Mouse (Mus musculus): ENCODE measurements around the gene Xab2. TPM values are rescaled to one million over a fixed set of nuclear protein-coding genes. Genes with fewer than 3 reads are reported as not detected.
A peak's percentile ranks its signal among the peaks of the same experiment; 100 is the strongest.

The Xab2 gene
- polyA plus RNA-seq, 1 experiment from 2014 or later: 42.8 TPM

DNA sequence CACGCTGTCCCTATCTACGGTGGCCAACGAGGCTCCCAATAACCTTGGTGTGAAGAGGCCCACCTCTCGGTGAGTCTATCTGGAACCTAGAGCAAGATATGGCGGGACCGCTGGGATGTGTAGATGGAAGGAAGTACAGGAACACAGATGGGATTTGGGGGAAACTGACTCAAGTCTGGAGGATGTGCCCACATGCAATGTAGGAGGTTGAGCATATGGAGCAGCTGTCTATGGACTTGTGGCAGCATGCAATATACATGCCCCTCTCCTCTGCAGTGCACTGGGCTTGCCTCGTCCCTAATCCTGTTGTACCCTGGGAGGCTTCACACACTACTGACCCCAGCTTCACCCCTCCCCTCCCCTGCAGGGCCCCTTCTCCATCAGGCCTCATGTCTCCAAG lies 13.3 kb downstream of the Xab2 start:
- Histone ChIP-seq H3K9ac (no peak overlapping the region), H3K4me3 (no peak overlapping the region), H3K9me3 (replicated peaks) (no peaks in the 10 kb centered on the region), H3K4me1 (no peaks in the 10 kb centered on the region), H3K36me3 (peaks cover 56% of the 10 kb centered on the region), H3K27me3 (replicated peaks) (no peaks in the 10 kb centered on the region), H3K27ac (no peak overlapping the region), H3K4me2 (no peak overlapping the region)
- WGBS (ENCODE audit: insufficient replicate concordance): 83% methylated on average over 7 of the region's 7 CpGs
- no peak for ATAC-seq

DNA sequence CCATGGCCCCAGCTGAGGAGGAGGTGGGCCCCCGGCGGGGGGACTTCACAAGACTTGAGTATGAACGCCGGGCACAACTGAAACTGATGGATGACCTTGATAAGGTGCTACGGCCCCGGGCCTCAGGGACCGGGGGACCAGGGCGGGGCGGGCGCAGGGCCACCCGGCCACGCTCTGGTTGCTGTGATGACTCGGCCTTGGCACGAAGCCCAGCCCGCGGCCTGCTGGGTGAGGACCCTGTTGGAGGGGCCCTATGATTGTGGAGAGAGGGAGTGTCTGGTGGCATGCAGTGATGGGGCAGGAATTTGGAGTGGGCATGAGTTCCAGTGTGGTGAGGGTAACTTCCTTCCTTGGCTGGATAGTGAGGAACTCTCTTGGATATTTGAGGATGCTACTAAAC lies 14.5 kb downstream of the Xab2 start:
- H3K27me3 ChIP-seq (replicated peaks): no peaks in the 10 kb centered on the region
- ATAC-seq: no peak
- 60% methylated on average over 16 of the region's 16 CpGs for WGBS (ENCODE audit: insufficient replicate concordance)

DNA sequence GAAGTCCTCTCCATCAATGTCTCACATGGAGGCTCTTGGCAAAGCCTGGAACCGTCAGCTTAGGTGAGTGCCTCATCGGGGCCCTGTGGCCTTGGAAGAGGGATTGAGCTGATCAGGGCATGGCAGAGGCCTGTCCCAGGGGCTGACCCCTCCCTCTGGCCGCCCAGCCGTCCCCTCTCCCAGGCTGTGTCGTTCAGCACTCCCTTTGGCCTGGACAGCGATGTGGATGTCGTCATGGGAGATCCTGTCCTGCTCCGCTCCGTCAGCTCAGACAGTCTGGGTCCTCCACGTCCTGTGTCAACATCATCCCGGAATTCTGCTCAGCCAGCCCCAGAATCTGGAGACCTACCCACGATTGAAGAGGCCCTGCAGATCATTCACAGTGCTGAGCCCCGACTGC lies 17.7 kb downstream of the Xab2 start:
- WGBS (ENCODE audit: insufficient replicate concordance): 58% methylated on average over 13 of the region's 13 CpGs

More for the DNA sequence above, 14.5 kb downstream of the Xab2 start:
- Histone ChIP-seq H3K27ac (no peak overlapping the region), H3K4me2 (no peak overlapping the region), H3K4me3 (no peak overlapping the region), H3K9ac (no peak overlapping the region), H3K4me1 (no peaks in the 10 kb centered on the region), H3K36me3 (peaks cover 43% of the 10 kb centered on the region), H3K9me3 (replicated peaks) (no peaks in the 10 kb centered on the region)

DNA sequence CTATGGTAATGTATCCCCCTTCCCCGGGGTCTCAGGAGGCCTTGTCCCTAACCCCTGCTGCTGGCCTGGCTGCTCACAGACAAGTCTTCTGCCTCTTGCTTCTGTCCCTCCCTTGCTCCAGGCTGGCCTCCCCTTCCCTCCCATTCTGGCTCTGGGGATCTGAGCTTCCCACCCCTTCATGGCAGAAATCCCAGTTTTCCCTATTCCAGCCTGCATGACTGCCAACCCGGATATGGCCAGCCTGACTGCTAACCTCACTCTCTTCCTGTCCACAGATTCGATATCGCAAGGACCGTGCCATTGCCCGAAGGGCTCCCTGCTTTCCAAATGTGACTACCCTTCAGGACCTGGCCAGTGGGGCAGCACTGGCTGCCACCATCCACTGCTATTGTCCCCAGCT lies 20.7 kb downstream of the Xab2 start:
- no peaks in the 10 kb centered on the region for H3K36me3 ChIP-seq
- no peak overlapping the region for H3K4me2 ChIP-seq
- H3K4me3 ChIP-seq: no peak overlapping the region
- 0 out of 2 replicates have a peak, but pooled peaks cover 2% of the 10 kb centered on the region for H3K27me3 ChIP-seq (replicated peaks)
- no peaks in the 10 kb centered on the region for H3K4me1 ChIP-seq
- H3K9me3 ChIP-seq (replicated peaks): no peaks in the 10 kb centered on the region
- H3K9ac ChIP-seq: no peak overlapping the region
- ATAC-seq: no peak
- H3K27ac ChIP-seq: no peak overlapping the region
- 77% methylated on average over 6 of the region's 6 CpGs for WGBS (ENCODE audit: insufficient replicate concordance)

More for the DNA sequence above, 17.7 kb downstream of the Xab2 start:
- Histone ChIP-seq H3K27me3 (replicated peaks) (0 out of 2 replicates have a peak, but pooled peaks cover 2% of the 10 kb centered on the region), H3K4me3 (no peak overlapping the region), H3K9ac (no peak overlapping the region), H3K9me3 (replicated peaks) (no peaks in the 10 kb centered on the region), H3K27ac (no peak overlapping the region), H3K4me2 (no peak overlapping the region), H3K4me1 (no peaks in the 10 kb centered on the region), H3K36me3 (peaks cover 12% of the 10 kb centered on the region)
- no peak for ATAC-seq

DNA sequence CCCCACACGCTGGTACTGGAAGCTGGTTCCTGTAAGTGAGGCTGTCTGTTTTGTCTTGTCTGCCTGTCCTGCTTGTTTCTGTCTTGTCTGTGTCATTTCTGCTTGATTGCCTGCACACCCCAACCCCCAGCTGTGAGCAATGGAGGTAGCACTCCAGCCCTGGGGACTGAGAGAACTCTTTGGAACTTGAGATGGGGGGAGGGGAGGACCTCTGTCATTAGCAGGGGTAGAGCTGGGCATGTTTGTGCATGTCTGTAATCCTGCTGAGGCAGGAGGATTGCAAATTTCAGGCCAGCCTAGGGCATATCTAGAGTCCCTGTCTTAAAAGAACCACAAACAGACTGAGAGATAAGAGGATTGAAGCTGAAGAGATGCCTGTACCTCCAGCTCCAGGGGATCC lies 21.9 kb downstream of the Xab2 start:
- Histone ChIP-seq H3K4me1 (no peaks in the 10 kb centered on the region), H3K4me3 (no peak overlapping the region), H3K27me3 (replicated peaks) (0 out of 2 replicates have a peak, but pooled peaks cover 2% of the 10 kb centered on the region), H3K36me3 (no peaks in the 10 kb centered on the region), H3K9ac (no peak overlapping the region), H3K4me2 (no peak overlapping the region), H3K9me3 (replicated peaks) (no peaks in the 10 kb centered on the region), H3K27ac (no peak overlapping the region)
- WGBS (ENCODE audit: insufficient replicate concordance): 100% methylated on average over 1 of the region's 1 CpGs
- ATAC-seq: no peak

DNA sequence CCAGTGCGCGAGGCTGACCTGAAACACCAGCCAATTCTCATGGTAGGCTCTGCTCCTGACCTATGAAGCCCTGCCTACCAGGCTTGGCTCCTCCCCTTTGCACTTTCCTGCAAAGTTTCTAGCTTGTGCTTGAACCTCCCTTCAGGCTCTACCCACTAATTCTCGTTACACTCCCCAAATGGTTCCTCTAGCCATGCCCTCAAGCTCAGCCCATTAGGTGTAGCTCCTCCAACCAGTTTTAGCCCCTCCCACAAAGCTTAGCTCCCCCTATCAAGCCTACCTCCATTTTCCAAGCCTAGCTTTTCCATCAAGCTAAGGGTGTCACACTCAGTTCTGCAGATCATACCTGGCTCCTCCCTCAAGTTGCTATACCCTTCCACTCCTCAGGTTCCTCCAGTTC lies 23.1 kb downstream of the Xab2 start:
- Histone ChIP-seq H3K4me1 (no peaks in the 10 kb centered on the region), H3K36me3 (no peaks in the 10 kb centered on the region), H3K4me2 (no peak overlapping the region), H3K9ac (no peak overlapping the region), H3K27ac (no peak overlapping the region), H3K9me3 (replicated peaks) (no peaks in the 10 kb centered on the region), H3K4me3 (no peak overlapping the region), H3K27me3 (replicated peaks) (peaks cover 2% of the 10 kb centered on the region; the same call in 1 of the 2 replicates)
- peak; percentile 28; the same call in 1 of the 2 replicates for ATAC-seq
- 65% methylated on average over 3 of the region's 3 CpGs for WGBS (ENCODE audit: insufficient replicate concordance)

DNA sequence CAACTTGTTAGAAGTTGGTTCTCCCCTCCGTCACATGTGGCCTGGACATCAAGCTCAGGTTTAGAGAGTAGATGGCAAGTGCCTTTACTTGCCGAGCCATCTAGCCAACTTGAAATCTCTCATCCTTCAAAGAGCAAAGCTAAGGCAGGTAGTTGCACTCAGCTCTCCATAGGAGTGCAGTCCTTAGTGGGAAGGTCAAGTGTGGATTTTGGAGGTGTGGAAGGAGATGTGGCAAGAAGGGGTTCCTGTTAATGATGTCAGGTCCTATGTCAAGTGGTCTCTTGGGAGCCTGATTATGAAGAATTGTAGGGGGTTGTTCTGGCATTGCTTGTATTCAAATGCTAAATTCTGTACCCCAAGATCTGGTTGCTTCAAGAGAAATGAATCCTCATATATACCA lies 26.6 kb downstream of the Xab2 start:
- WGBS (ENCODE audit: insufficient replicate concordance): 60% methylated on average over 2 of the region's 2 CpGs
- Histone ChIP-seq H3K4me3 (no peak overlapping the region), H3K27ac (no peak overlapping the region), H3K36me3 (no peaks in the 10 kb centered on the region), H3K27me3 (replicated peaks) (peaks cover 2% of the 10 kb centered on the region; the same call in 1 of the 2 replicates), H3K9ac (no peak overlapping the region), H3K4me1 (no peaks in the 10 kb centered on the region), H3K4me2 (no peak overlapping the region), H3K9me3 (replicated peaks) (no peaks in the 10 kb centered on the region)
- ATAC-seq: no peak

DNA sequence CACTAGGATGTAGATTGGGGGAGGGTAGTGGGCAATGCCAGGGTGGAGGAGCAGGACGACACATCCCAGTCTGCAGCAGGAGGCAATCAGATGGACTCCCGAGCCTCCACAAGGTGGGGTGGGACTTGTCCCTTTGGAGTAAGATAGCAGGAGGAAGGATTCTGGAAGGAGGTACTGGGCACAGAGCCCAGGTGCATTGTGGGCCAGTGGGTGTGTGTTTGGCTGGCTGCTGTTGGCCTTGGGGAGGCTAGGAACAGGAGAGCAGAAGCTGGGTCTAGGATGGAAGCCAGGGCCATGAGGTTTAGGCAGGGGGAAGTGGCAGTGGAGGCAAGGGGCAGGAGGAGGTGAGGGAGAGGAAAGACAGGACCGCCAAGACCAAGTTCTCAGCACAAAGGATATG lies 27.6 kb downstream of the Xab2 start:
- Histone ChIP-seq H3K4me2 (no peak overlapping the region), H3K9ac (no peak overlapping the region), H3K4me3 (no peak overlapping the region), H3K9me3 (replicated peaks) (no peaks in the 10 kb centered on the region), H3K36me3 (no peaks in the 10 kb centered on the region), H3K27ac (no peak overlapping the region), H3K4me1 (peaks cover 4% of the 10 kb centered on the region), H3K27me3 (replicated peaks) (peaks cover 4% of the 10 kb centered on the region; the same call in 1 of the 2 replicates)
- WGBS (ENCODE audit: insufficient replicate concordance): 50% methylated on average over 3 of the region's 3 CpGs
- ATAC-seq: no peak

DNA sequence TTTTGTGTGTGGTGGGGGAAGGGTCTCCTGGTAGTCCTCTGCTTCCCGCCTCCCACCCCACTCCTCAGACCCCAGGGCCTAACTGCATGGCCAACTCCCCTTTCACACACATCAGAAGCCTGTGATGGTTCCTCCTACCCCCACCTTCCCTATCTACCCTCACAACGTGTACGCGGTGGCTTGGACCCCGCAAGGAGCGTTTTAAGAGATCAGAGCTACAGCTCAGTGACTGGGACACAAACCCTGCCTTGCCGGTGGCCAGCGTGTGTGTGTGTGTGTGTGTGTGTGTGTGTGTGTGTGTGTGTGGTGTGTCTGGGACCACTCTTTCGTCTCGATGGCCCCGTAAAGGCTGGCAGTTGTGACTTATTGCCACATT lies 32.9 kb downstream of the Xab2 start:
- peak overlapping the region; percentile 93 for H3K4me2 ChIP-seq
- peak overlapping the region; percentile 64 for H3K9ac ChIP-seq
- H3K4me1 ChIP-seq: peaks cover 32% of the 10 kb centered on the region
- H3K9me3 ChIP-seq (replicated peaks): no peaks in the 10 kb centered on the region
- H3K36me3 ChIP-seq: no peaks in the 10 kb centered on the region
- ATAC-seq: peak; percentile 28; the same call in 1 of the 2 replicates
- no peak overlapping the region for H3K27ac ChIP-seq
- WGBS (ENCODE audit: insufficient replicate concordance): 19% methylated on average over 11 of the region's 11 CpGs
- H3K27me3 ChIP-seq (replicated peaks): peaks cover 19% of the 10 kb centered on the region
- H3K4me3 ChIP-seq: peak overlapping the region; percentile 67

DNA sequence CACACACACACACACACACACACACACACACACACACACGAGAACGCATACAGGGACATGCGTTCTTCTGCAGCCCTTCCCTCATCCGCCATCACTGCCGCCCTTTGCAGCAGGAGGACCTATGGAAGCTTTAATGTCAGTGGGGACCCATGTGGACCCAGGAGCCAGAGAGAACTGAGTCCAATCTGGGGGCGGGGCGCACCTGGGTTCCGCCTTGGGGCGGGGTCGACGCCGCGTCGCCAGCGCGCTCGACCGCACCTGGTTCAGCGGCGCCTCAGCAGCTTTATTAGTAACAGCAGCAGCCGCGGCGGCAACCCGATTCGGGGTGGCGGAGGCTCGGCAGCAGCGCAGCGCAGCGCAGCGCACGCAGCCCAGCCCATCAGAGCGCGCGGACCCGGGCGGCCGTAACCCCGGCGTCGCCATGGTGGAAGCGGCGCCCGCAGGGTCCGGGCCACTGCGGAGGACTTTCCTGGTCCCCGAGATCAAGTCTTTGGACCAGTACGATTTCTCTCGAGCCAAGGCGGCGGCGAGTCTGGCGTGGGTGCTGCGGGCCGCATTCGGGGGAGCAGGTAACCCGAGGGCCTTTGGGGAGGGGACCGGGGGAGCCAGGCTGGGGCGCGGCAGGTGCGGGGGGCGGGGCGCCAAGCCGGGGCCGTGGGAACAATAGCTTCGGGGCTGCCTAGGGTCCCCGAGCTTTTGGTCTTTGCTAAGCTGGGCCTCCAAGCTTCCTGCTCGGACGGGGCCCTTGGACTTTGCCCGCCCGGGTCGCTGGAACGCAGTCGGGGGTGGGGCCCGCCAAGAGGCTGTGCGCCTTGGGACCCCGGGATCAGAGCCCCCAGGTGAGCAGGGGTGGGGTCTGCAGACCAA lies 33.5 kb downstream of the Xab2 start:
- no peaks in the 10 kb centered on the region for H3K9me3 ChIP-seq (replicated peaks)
- ATAC-seq: peak; percentile 68
- H3K4me1 ChIP-seq: peaks cover 32% of the 10 kb centered on the region
- H3K36me3 ChIP-seq: no peaks in the 10 kb centered on the region
- 3% methylated on average over 75 of the region's 77 CpGs for WGBS (ENCODE audit: insufficient replicate concordance)
- H3K27ac ChIP-seq: peak overlapping the region; percentile 37; the same call in 1 of the 2 replicates
- peak overlapping the region; percentile 93 for H3K4me2 ChIP-seq
- peak overlapping the region; percentile 67 for H3K4me3 ChIP-seq
- H3K27me3 ChIP-seq (replicated peaks): peaks cover 19% of the 10 kb centered on the region
- peak overlapping the region; percentile 64 for H3K9ac ChIP-seq

DNA sequence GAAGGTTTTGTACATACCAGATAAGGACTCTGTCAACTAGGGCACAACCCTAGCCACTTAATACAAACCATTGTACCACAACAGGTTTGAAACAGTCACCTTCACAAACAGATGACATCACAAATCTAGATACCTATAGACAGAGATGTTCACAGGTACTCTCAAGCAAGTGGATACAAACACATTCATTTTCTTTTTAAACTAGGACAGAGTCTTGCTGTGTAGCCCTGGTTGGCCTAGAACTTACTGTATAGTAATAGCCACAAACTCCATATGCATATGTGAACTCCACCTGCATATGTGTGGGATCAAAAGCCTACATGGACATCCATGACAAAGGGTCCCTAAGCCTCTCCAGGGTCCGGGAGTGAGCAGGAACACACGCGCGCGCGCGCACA lies 34.1 kb downstream of the Xab2 start, which contains the start of gene Camsap3:
Camsap3 (plus strand) TSS at position 301 of the 398 bp plus-strand sequence.
- H3K27me3 ChIP-seq (replicated peaks): peaks cover 19% of the 10 kb centered on the region
- no peak; the same call in 1 of the 2 replicates for ATAC-seq
- peak within 1 kb of the TSS; percentile 64 for H3K9ac ChIP-seq
- no peaks in the 10 kb centered on the region for H3K36me3 ChIP-seq
- no peaks in the 10 kb centered on the region for H3K9me3 ChIP-seq (replicated peaks)
- H3K27ac ChIP-seq: peak within 1 kb of the TSS; percentile 37; the same call in 1 of the 2 replicates
- H3K4me2 ChIP-seq: peak within 1 kb of the TSS; percentile 93
- peak within 1 kb of the TSS; percentile 67 for H3K4me3 ChIP-seq
- H3K4me1 ChIP-seq: peaks cover 32% of the 10 kb centered on the region
- 16% methylated on average over 7 of the region's 7 CpGs for WGBS (ENCODE audit: insufficient replicate concordance)

DNA sequence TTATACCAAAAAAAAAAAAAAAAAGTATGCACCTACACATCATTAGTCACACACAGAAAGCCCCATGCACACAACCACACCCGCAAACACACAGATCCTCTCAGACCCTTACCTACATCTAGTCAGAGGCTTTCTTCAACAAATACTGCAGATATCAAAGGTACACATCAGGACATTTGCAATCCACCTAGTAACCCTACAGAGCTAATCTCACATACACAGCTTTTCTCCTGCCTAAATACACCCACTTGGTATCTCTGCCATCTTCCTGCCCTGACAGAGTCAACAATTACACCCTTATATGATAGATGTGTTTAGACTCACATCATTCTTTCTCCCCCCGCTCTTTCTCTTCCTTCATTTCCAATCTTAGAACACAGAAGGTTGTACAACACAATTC lies 34.7 kb downstream of the Xab2 start:
- Histone ChIP-seq H3K4me1 (peaks cover 32% of the 10 kb centered on the region), H3K27ac (no peak overlapping the region), H3K27me3 (replicated peaks) (peaks cover 19% of the 10 kb centered on the region), H3K4me2 (peak overlapping the region; percentile 93), H3K9ac (no peak overlapping the region), H3K4me3 (no peak overlapping the region), H3K36me3 (no peaks in the 10 kb centered on the region), H3K9me3 (replicated peaks) (no peaks in the 10 kb centered on the region)
- 49% methylated on average over 2 of the region's 2 CpGs for WGBS (ENCODE audit: insufficient replicate concordance)
- ATAC-seq: peak; percentile 61

Data from liver, embryonic 12.5 days (tissue).